Mouse (Mus musculus) MEL-GATA-1-ER (cell line): ENCODE results near the gene Rpl39l.
"Not testable (repeated sequence)": the region's sequence is repeated elsewhere in the genome, so short reads cannot be mapped to it uniquely, and the experiment has no call there.

Experiments
- DNase-seq: peaks from one replicate; pipeline ENCODE4 v3.0.0-alpha.2; 2012; ENCODE audit warnings: low read depth; ENCODE audit errors: extremely low read depth

Rpl39l gene

DNA sequence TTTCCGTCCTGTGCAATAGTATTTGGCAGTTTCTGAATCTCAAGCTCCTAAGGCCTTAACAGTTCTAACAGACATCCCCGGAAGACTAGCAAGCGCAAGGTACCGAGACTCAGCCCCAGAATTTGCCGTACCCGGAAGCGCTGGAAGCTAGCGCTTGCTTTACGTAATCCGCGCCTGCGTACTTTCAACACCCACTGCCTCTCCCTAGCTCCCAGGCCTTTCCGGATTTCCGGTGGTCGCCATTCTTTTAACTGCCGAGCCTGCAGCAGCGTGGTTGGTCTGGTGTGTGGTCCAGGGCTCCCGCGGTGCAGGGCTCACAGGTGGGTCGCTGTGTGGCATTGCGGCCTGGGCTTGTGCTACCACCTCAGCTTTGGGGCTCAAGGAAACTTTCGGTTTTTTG is at the start of gene Rpl39l:
Gene Rpl39l (plus strand): TSS at position 222 of the 400 bp plus-strand sequence.
- no peak for DNase-seq

DNA sequence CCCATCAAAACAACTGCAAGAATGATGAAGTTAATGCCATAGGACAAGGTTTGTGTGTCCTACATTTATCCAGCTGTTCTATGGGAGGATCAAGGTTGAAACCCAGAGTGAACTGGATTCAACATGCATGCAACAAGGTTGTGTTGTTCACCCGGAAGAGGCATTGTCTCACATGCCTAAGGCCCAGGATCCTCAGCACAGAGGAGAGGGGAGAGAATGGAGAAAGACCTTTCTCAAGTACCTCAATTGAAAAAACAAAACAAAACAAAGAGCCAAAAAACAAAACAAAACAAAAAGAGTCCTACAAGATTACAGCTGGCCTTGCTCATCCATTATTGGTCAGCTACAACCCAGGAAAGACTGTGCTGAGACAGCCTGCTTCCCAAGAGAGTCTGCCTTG is 42.4 kb upstream of the Rpl39l start:
- DNase-seq: no peak

DNA sequence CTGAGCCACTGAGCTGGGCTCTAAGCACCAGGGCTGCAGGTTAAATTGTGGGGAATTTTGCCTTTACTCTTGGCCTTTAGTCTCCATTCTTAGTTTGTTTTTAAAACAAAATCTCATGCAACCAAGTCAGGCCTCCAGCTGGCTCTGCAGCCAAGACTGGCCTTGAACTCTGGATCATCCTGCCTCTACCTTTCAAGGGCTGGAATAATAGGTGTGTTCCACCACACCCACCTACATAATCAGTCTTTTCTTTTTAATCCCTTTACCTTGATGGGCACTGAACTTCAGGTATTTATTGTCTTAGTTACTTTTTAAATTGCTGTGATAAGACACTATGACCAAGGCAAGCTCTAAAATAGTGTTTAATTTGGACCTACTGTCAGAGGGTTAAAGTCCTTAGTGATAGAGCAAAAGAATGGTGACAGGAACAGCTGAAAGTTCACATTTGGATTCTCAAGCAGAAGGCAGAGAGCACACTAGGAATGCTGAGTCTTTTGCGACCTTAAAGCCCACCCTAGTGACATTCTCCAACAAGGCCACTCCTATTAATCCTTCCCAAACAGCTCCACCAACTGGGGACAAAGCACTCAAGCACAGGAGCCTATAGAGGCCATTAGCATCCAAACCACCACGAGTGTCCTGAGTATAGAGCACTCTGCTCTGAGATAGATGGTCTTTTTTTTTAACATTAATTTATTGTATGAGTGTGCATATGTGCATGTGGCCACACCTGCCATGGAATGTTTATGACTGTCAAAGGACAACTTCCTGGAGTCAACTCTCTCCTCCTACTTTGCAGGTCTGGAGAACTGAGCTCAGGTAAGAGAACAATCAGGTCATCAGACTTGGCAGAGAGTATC is 40.7 kb upstream of the Rpl39l start:
- DNase-seq: no peak

DNA sequence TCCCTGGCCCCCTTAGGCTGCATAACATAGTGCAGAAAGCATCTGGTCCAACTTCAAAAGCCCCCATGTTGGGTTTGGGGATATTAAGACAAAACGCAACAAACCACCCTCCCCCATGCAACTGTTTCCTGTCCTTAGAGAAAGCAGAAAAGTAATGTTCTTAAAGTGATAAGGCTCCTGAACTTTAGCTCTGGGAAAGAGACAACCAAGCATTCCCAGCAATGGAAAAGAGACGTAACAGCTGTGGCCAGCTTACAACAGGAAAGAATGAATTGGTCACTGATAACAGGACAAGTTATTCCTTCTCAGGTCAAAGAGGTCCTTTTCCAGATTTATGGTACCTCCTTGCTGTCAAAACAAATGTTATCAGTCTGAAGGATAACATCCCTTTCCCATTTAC is 26.9 kb upstream of the Rpl39l start:
- DNase-seq: no peak

DNA sequence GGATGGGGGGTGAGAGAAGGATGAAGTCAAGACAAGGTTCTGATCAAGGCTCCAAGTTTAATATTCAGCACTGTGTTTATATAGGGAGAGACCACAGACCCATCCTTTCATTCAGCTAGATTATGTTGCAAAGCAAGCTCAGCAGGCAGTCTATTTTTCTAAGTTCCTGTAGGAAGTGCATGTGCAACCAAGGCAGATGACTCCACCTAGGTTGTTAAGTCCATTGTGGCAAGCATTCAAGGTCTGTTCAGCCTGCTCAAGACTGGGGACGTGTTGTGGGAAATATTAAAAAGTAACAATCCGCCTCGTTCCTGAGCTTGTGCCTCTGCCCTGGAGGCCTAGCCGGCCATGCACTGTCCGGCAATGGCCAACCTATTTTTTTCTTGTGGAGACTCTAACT is 22.6 kb upstream of the Rpl39l start:
- DNase-seq: no peak

DNA sequence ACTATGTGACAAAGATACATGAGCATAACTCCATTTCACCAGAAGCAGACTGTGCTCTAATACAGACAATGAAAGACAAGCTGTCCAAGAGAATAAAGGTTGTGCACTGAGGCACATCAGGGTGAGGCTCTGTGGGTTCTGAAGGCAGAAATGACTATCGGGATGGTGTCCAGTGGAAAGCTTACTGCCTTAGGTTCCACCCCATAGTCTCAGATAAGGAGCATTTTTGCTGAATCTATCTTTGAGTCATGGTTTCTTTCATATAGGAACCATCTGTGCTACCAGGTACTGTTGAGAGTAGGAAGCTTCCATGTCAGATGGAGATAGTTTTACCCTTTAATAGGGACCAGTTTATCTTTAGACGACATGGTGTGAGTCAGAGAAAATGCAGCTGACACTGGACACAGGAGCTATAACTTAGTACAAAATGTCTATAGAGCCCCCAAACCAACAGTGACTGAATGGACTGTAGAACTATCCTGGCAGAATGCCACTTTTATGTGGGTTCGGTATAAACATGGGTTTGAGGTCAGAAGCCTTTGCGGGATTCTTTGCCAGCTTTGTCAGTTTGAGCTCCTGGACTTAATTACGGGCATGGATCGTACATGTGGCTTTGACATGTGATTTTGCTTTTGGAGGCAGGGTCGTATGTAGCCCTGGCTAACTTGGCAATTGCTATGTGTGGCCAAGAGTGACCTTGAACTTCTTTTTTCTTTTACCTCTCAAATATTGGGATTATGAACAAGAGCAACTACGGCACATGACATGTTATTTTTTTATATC is 712 bp upstream of the Rpl39l start:
- no peak for DNase-seq

DNA sequence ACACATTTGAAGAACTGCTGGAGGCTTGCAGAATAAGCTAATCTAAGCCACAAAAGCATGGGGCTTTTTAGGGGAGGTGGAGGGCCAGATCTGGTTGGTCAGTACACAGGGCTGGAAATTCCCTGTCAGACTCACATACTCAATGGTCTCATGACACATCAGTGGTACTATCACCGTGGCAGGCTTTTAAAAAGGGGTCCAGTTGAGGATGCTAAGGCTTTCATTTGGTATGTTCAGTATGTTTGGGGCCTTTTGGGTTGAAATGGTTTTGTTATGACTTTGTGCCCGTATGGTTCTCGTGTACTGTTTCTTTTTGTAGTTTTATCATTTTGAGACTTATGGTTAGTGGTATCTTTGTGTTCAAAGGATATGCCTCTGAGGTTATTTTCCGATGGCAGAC is 1.2 kb downstream of the Rpl39l start:
- DNase-seq: no peak

DNA sequence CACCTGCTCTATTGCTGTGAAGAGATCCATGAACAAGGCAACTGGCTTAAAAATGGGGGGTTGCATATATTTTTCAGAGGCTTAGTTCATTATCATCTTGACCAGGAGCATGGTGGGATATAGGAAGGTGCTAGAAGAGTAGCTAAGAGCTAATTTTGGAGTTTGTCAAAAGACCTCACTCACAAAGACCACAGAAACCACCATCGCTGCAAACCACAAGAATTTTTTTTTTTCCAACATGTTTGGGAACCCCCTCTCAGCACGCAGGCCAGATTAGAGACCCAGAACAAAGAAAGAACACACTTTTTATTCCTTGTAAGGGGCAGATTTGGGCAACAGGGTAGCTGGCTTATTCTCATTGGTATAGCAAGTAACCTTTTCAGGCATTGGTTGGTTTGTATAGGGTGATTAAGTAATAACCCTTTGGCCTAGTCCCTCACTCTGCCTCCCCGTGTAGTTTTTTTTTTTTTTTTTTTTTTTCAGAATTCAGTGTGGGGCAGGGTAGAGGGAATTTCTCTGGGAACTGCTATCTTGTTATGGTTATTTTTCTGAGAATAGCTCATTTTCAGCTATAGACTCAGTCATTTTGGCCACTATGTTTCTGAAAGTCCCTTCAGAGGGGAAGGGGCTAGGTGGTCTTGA is 2.3 kb downstream of the Rpl39l start:
- DNase-seq: no peak

DNA sequence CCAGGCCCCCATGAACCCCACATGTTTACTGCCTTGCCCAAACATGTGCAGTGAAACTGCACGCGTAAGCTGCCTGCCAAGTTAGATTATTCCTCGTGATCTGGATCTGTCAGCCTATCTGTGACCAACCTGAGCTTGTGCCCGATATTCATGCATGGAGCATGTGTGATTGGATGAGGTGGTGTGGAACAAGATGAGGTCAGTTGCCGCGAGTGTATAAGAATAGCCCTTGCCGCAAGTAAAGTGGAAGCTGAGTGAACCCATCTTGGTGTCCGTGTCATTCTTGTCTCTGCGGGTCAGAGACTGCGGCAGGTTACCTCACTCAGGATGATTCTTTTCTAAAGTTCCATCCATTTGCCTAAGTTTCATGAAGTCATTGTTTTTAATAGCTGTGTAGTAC is 17.4 kb downstream of the Rpl39l start:
- not testable (repeated sequence) for DNase-seq

DNA sequence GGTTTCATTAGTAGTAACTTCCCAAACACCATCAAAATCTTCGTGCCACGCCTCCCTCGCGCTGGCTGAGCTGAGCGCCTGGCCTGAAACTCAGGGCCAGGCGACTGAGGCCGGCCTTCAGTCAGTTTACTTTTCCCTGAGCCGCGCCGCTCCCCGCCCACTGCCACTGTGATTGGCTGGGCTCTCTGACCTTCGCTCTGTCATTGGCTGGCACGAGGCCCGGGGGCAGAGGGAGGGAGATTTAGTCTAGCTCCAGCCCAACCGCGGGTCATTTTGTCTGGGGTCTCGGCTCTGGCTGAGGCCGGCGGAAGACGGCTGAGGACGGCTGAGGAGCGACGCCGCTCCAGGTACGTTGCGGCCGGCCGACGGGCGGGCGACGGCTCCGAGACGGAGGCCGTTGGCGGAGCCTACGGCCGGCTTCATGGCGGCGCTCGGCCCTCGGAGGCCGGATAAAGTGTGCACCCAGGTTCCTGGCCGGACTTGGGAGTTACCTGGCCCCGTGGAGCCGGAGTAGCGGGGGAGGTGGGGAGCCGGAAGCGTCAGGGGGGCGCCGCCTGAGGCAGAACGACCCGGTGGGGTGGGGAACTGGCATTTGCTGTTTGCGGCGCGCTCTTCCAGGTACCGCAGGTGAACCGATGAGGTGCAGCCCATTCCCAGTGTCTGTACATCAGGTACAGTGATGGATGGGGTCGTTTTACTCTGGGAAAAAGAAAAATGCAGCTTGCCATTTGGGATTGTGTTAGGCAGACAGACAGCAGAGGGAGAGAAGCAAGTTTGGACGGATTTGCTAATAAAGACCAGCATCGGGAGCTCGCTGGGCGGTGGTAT is 22.9 kb downstream of the Rpl39l start, which contains the start of gene Atf7ip2:
Gene Atf7ip2 (plus strand): TSS at position 34 of the 828 bp plus-strand sequence.
- DNase-seq: no peak

DNA sequence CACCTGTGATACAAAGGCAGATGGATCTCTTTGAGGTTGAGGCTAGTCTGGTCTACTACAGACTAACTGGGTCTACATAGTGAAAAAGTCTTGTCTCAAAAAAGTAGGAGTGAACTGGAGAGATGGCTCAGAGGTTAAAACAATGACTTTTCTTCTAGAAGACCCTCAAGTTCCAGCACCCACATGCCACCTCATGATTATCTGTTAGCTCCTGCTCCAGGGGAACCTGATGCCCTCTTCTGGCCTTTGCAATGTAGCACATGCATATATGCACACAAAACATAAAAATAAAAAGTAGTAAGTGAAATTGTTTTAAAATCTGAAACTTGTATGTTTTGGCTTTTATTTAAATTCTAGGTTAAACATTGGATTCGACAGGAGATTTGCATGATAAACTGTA is 38.8 kb downstream of the Rpl39l start:
- DNase-seq: no peak

DNA sequence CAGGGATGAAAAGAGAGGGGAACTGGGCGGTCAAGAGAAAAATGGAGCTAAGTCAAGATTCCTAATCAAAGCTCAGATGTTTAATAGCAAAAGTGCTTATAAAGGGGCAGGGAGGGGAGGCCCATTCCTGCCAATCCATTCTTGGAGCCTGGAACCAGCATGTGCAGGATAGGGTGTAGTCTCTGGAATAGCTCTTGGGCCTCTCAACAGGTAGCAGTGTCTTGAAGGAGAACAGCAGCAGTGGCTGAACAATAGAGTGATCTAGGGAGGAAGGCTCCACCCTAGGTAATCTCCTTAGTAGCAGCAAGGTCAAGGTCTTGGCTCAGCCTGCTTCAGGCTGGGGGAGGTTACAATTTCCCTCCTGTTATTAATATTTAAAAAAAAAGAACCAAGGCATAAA is 46.3 kb downstream of the Rpl39l start:
- DNase-seq: not testable (repeated sequence)

DNA sequence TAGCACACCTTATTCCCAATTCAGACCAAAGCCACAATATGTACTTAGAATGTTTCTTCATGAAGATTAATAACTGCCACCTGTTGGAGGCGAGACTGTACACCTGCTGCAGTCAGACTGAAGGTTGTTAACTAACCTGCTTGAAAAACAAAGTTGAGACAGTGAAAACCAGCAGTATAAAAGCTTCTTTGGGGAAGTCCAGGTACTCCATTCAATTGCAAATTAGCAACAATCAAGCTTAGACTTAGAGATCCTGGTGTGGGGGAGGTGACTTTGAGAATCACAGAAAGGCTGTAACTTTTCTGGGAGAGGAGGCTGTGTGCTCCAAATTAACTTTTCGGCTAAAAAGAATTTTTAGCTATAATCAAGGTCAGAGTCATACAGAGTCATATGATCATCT is 47.0 kb downstream of the Rpl39l start:
- not testable (repeated sequence) for DNase-seq
